Mouse (Mus musculus): Measurements from ENCODE around the gene Dgka.

Gene Dgka

GRCm38 (mm10) chr10:128744680-128745601 is at the start of gene Dgka:
Gene Dgka (minus strand): TSS chr10:128744855.
- DNase-seq (ENCODE audit: low read depth, low spot score): peak; percentile 56

- DNase-seq (ENCODE audit: low read depth, low spot score): no peak
Measured at GRCm38 (mm10) chr10:128794391-128794790, 49.7 kb upstream of the Dgka start.

- DNase-seq (ENCODE audit: low read depth, low spot score): no peak
Measured at GRCm38 (mm10) chr10:128793258-128793657, 48.6 kb upstream of the Dgka start.

GRCm38 (mm10) chr10:128792041-128792440 is 47.4 kb upstream of the Dgka start:
- peak; percentile 43 for DNase-seq (ENCODE audit: low read depth, low spot score)

GRCm38 (mm10) chr10:128790398-128791124 is 45.9 kb upstream of the Dgka start, which contains the start of gene Mmp19:
Gene Mmp19 (plus strand): TSS chr10:128790910.
- peak; percentile 77 for DNase-seq (ENCODE audit: low read depth, low spot score)

- DNase-seq (ENCODE audit: low read depth, low spot score): peak; percentile 42
Measured at GRCm38 (mm10) chr10:128780200-128780599, 35.5 kb upstream of the Dgka start.

- peak; percentile 99 for DNase-seq (ENCODE audit: low read depth, low spot score)
Measured at GRCm38 (mm10) chr10:128779011-128779795, 34.5 kb upstream of the Dgka start.

GRCm38 (mm10) chr10:128778441-128778840 is 33.8 kb upstream of the Dgka start:
- DNase-seq (ENCODE audit: low read depth, low spot score): no peak

- peak; percentile 65 for DNase-seq (ENCODE audit: low read depth, low spot score)
Measured at GRCm38 (mm10) chr10:128773685-128774084, 29.0 kb upstream of the Dgka start.

- peak; percentile 53 for DNase-seq (ENCODE audit: low read depth, low spot score)
Measured at GRCm38 (mm10) chr10:128772895-128773294, 28.2 kb upstream of the Dgka start.

GRCm38 (mm10) chr10:128748252-128748864 is 3.7 kb upstream of the Dgka start:
- DNase-seq (ENCODE audit: low read depth, low spot score): peak; percentile 90

- peak; percentile 83 for DNase-seq (ENCODE audit: low read depth, low spot score)
Measured at GRCm38 (mm10) chr10:128747646-128748251, 3.1 kb upstream of the Dgka start, which contains the start of gene Pym1. Gene Pym1 (plus strand): TSS chr10:128747889.

- no peak for DNase-seq (ENCODE audit: low read depth, low spot score)
Measured at GRCm38 (mm10) chr10:128746972-128747645, 2.5 kb upstream of the Dgka start.

GRCm38 (mm10) chr10:128745946-128746613 is 1.4 kb upstream of the Dgka start:
- no peak for DNase-seq (ENCODE audit: low read depth, low spot score)

- no peak for DNase-seq (ENCODE audit: low read depth, low spot score)
Measured at GRCm38 (mm10) chr10:128744211-128744610, 444 bp downstream of the Dgka start.

GRCm38 (mm10) chr10:128743791-128744191 is 864 bp downstream of the Dgka start:
- no peak for DNase-seq (ENCODE audit: low read depth, low spot score)

GRCm38 (mm10) chr10:128743235-128743634 is 1.4 kb downstream of the Dgka start:
- DNase-seq (ENCODE audit: low read depth, low spot score): no peak

GRCm38 (mm10) chr10:128742616-128743015 is 2.0 kb downstream of the Dgka start:
- peak; percentile 34 for DNase-seq (ENCODE audit: low read depth, low spot score)

GRCm38 (mm10) chr10:128740296-128740695 is 4.4 kb downstream of the Dgka start:
- DNase-seq (ENCODE audit: low read depth, low spot score): no peak

- DNase-seq (ENCODE audit: low read depth, low spot score): peak; percentile 15
Measured at GRCm38 (mm10) chr10:128737435-128737834, 7.2 kb downstream of the Dgka start.

Data from 3T3-L1 (cell line).